Mouse (Mus musculus) embryonic fibroblast, embryonic 13.5 days (primary cell): ENCODE data around the gene Dexi.

Experiments
- CTCF ChIP-seq: IDR thresholded peaks from 2 replicates; pipeline ENCODE4 v1.5.1; 2011; ENCODE audit warnings: mild to moderate bottlenecking, control low read depth, low read length, moderate library complexity, borderline replicate concordance; ENCODE audit not compliant: insufficient read depth
- POLR2A ChIP-seq: IDR thresholded peaks from 2 replicates; pipeline ENCODE4 v1.6.1; 2011; ENCODE audit warnings: low read depth, mild to moderate bottlenecking, control low read depth, low read length, moderate library complexity

DNA sequence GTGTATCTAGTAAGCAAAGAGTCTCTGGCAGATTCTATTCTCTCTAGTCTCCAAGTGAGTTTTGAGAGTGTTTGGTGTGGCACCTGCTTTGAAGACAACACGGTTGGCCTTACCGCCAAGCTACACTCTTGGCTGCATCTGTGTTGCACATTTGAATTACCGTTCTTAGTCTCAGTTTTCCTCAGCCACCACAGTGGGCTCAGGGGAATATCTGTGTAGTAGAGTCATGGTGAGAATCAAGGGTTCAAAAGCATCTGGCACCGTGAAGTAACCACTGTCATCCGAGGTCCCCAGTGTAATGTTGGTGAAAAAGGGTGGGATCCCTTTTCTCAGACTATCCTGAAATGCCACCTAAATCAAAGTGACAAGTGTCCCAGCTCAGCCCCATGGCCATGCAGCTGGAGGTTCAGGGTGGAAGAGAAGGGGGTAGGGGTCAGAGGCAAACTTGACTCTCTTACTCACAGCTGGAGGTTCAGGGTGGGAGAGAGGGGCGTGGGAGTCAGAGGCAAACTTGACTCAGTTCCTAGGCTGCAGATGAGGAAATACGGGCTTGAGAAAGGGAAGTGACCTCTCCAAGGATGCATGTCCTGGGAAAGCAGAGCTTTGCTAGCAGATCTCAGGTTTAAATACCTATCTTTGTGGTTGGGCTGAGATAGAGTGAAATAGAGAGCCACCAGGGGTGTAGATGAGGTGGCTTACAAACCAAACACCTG lies 53.9 kb downstream of the Dexi start:
- no peak for TF ChIP-seq CTCF
- TF ChIP-seq POLR2A, result no peak
